Mouse (Mus musculus): ENCODE data around the gene Cmtm7.

Gene Cmtm7

GRCm38 (mm10) chr9:114767030-114767429 lies 14.6 kb downstream of the Cmtm7 start:
- DNase-seq (ENCODE audit: low spot score in 2 of 2): no peak

- DNase-seq (ENCODE audit: low spot score in 2 of 2): no peak
These were observed 18.3 kb downstream of the Cmtm7 start for GRCm38 (mm10) chr9:114763341-114763740.

- no peak for DNase-seq (ENCODE audit: low spot score in 2 of 2)
These were observed 19.8 kb downstream of the Cmtm7 start for GRCm38 (mm10) chr9:114761848-114762247.

- DNase-seq (ENCODE audit: low spot score in 2 of 2): no peak
These were observed 21.3 kb downstream of the Cmtm7 start for GRCm38 (mm10) chr9:114760353-114760752.

- no peak for DNase-seq (ENCODE audit: low spot score in 2 of 2)
These were observed 21.8 kb downstream of the Cmtm7 start for GRCm38 (mm10) chr9:114759886-114760285.

- DNase-seq (ENCODE audit: low spot score in 2 of 2): no peak
These were observed 22.9 kb downstream of the Cmtm7 start for GRCm38 (mm10) chr9:114758801-114759200.

- no peak for DNase-seq (ENCODE audit: low spot score in 2 of 2)
These were observed 23.4 kb downstream of the Cmtm7 start for GRCm38 (mm10) chr9:114758272-114758671.

- DNase-seq (ENCODE audit: low spot score in 2 of 2): peak; percentile 89 to 95
These were observed 28.7 kb downstream of the Cmtm7 start for GRCm38 (mm10) chr9:114752863-114753484.

- no peak for DNase-seq (ENCODE audit: low spot score in 2 of 2)
These were observed 29.3 kb downstream of the Cmtm7 start for GRCm38 (mm10) chr9:114752311-114752710.

GRCm38 (mm10) chr9:114751582-114751981 lies 30.1 kb downstream of the Cmtm7 start:
- no peak for DNase-seq (ENCODE audit: low spot score in 2 of 2)

- no peak for DNase-seq (ENCODE audit: low spot score in 2 of 2)
These were observed 34.2 kb downstream of the Cmtm7 start for GRCm38 (mm10) chr9:114747466-114747865.

- DNase-seq (ENCODE audit: low spot score in 2 of 2): no peak
These were observed 34.6 kb downstream of the Cmtm7 start for GRCm38 (mm10) chr9:114747012-114747411.

GRCm38 (mm10) chr9:114745654-114746053 lies 36.0 kb downstream of the Cmtm7 start:
- DNase-seq (ENCODE audit: low spot score in 2 of 2): no peak

GRCm38 (mm10) chr9:114745163-114745562 lies 36.5 kb downstream of the Cmtm7 start:
- no peak for DNase-seq (ENCODE audit: low spot score in 2 of 2)

- DNase-seq (ENCODE audit: low spot score in 2 of 2): no peak
These were observed 38.9 kb downstream of the Cmtm7 start for GRCm38 (mm10) chr9:114742731-114743130.

- no peak for DNase-seq (ENCODE audit: low spot score in 2 of 2)
These were observed 41.3 kb downstream of the Cmtm7 start for GRCm38 (mm10) chr9:114740336-114740735.

- no peak for DNase-seq (ENCODE audit: low spot score in 2 of 2)
These were observed 45.2 kb downstream of the Cmtm7 start for GRCm38 (mm10) chr9:114736442-114736841.

GRCm38 (mm10) chr9:114733238-114733637 lies 48.4 kb downstream of the Cmtm7 start:
- no peak for DNase-seq (ENCODE audit: low spot score in 2 of 2)

- DNase-seq (ENCODE audit: low spot score in 2 of 2): no peak
These were observed 49.6 kb downstream of the Cmtm7 start for GRCm38 (mm10) chr9:114731871-114732682.

GRCm38 (mm10) chr9:114731011-114731755 lies 50.5 kb downstream of the Cmtm7 start, which contains the start of gene Cmtm6:
Gene Cmtm6, plus strand, starts transcription at chr9:114731116.
- DNase-seq (ENCODE audit: low spot score in 2 of 2): peak; percentile 97 to 99

- no peak for DNase-seq (ENCODE audit: low spot score in 2 of 2)
These were observed 51.5 kb downstream of the Cmtm7 start for GRCm38 (mm10) chr9:114729911-114730805.
